Mouse (Mus musculus) brain, embryonic 14.5 days (tissue): ENCODE data around the gene Tefm. TPM values are rescaled to one million over a fixed set of nuclear protein-coding genes. Genes with fewer than 3 reads are reported as not detected.
"Not testable (repeated sequence)": the region's sequence is repeated elsewhere in the genome, so short reads cannot be mapped to it uniquely, and the experiment has no call there.

ENCODE experiments used
- DNase-seq: peaks from one replicate; pipeline ENCODE4 v3.0.0-alpha.2; 2011; ENCODE audit warnings: low read depth
- CTCF ChIP-seq: fragments of 200-500 bp; IDR thresholded peaks from 2 replicates; pipeline ENCODE4 v1.5.1; 2012; ENCODE audit warnings: inconsistent platforms, mild to moderate bottlenecking, moderate library complexity, borderline replicate concordance; ENCODE audit not compliant: insufficient read depth, insufficient read length; ENCODE audit errors: extremely low read depth
- POLR2A ChIP-seq: fragments of 200-500 bp; IDR thresholded peaks from 2 replicates; pipeline ENCODE4 v1.6.1; 2012; ENCODE audit warnings: mild to moderate bottlenecking, inconsistent platforms, borderline replicate concordance; ENCODE audit not compliant: poor library complexity, insufficient read depth, insufficient read length, severe bottlenecking; ENCODE audit errors: extremely low read depth
- polyA plus RNA-seq: library from polyadenylated mRNA; depleted of rRNA; stranded (reverse); fragments of >200 nt; gene quantifications from 2 replicates; pipeline ENCODE4 v1.2.3, GENCODE M21; 2012

Tefm gene
- polyA plus RNA-seq, 1 experiment, result 12.0 TPM

- TF ChIP-seq CTCF (no peak), POLR2A (no peak)
- peak; percentile 76 for DNase-seq
These were observed 12.0 kb upstream of the Tefm start, which contains the start of gene Adap2 for GRCm38 (mm10) chr11:80153857-80154495. TSS of gene Adap2 (plus strand) at chr11:80154105.

- no peak for DNase-seq
- no peak for TF ChIP-seq POLR2A
- TF ChIP-seq CTCF, result no peak
These were observed 10.4 kb upstream of the Tefm start for GRCm38 (mm10) chr11:80152376-80152775.

- TF ChIP-seq POLR2A (no peak), CTCF (no peak)
- no peak for DNase-seq
These were observed 9.6 kb upstream of the Tefm start for GRCm38 (mm10) chr11:80151541-80151940.

- TF ChIP-seq CTCF (no peak), POLR2A (no peak)
- no peak for DNase-seq
These were observed 8.6 kb upstream of the Tefm start for GRCm38 (mm10) chr11:80150566-80150965.

GRCm38 (mm10) chr11:80149412-80150023 lies 7.5 kb upstream of the Tefm start:
- TF ChIP-seq POLR2A (no peak), CTCF (no peak)
- DNase-seq, result no peak

- not testable (repeated sequence) for DNase-seq
These were observed 7.0 kb upstream of the Tefm start for GRCm38 (mm10) chr11:80148974-80149373.

- TF ChIP-seq CTCF (no peak), POLR2A (no peak)
- peak; percentile 16 for DNase-seq
These were observed 6.3 kb upstream of the Tefm start for GRCm38 (mm10) chr11:80148313-80148712.

GRCm38 (mm10) chr11:80147748-80148147 lies 5.8 kb upstream of the Tefm start:
- no peak for DNase-seq
- no peak for TF ChIP-seq CTCF
- no peak for TF ChIP-seq POLR2A

- DNase-seq, result no peak
- TF ChIP-seq POLR2A, result no peak
- no peak for TF ChIP-seq CTCF
These were observed 3.9 kb upstream of the Tefm start for GRCm38 (mm10) chr11:80145787-80146275.

- DNase-seq, result no peak
- TF ChIP-seq POLR2A, result no peak
- no peak for TF ChIP-seq CTCF
These were observed 897 bp upstream of the Tefm start for GRCm38 (mm10) chr11:80142872-80143271.

- TF ChIP-seq CTCF (no peak), POLR2A (no peak)
- DNase-seq, result no peak
These were observed 4.2 kb downstream of the Tefm start for GRCm38 (mm10) chr11:80137773-80138172.

GRCm38 (mm10) chr11:80136786-80137185 lies 5.2 kb downstream of the Tefm start:
- no peak for TF ChIP-seq CTCF
- no peak for TF ChIP-seq POLR2A
- no peak for DNase-seq
